Mouse (Mus musculus) megakaryocyte-erythroid progenitor cell, adult 5-6 weeks (primary cell): ENCODE results near the gene Dok5. TPM values are rescaled to one million over a fixed set of nuclear protein-coding genes. Genes with fewer than 3 reads are reported as not detected.

Source experiments
- ATAC-seq: replicated peaks from 2 replicates; pipeline ENCODE4 v1.8.0; 2016; ENCODE audit warnings: mild to moderate bottlenecking, inconsistent platforms; ENCODE audit not compliant: severe bottlenecking, poor library complexity, low FRiP score, low TSS enrichment
- total RNA-seq, 2 experiments: library from RNA; stranded (forward) in 1 of 2; stranded (reverse) in 1 of 2; fragments of 200-1000, 215-1000 nt in 1 of 2; fragments of >200 nt in 1 of 2; fragmentation: Nextera tagmentation in 1 of 2; gene quantifications; 2 replicates each; pipeline ENCODE4 v1.2.3; 2014 to 2017

Gene Dok5
- not detected in 2 replicates for total RNA-seq (2014; fragmentation: Nextera tagmentation)
- total RNA-seq (2017): not detected in 2 replicates

GRCm38 (mm10) chr2:170731632-170732561 is at the start of gene Dok5:
TSS of gene Dok5 (plus strand) at chr2:170731807.
- ATAC-seq: no peak

GRCm38 (mm10) chr2:170683385-170683784 is 48.2 kb upstream of the Dok5 start:
- ATAC-seq: no peak

- no peak for ATAC-seq
These were observed 36.3 kb upstream of the Dok5 start for GRCm38 (mm10) chr2:170695071-170695936.

GRCm38 (mm10) chr2:170695937-170696510 is 35.6 kb upstream of the Dok5 start:
- ATAC-seq: no peak

- ATAC-seq: no peak
These were observed 31.1 kb upstream of the Dok5 start for GRCm38 (mm10) chr2:170700471-170700870.

- no peak for ATAC-seq
These were observed 25.1 kb upstream of the Dok5 start for GRCm38 (mm10) chr2:170706488-170706887.

- ATAC-seq: no peak
These were observed 23.9 kb upstream of the Dok5 start for GRCm38 (mm10) chr2:170707672-170708071.

GRCm38 (mm10) chr2:170708901-170709300 is 22.7 kb upstream of the Dok5 start:
- no peak for ATAC-seq

- no peak for ATAC-seq
These were observed 18.8 kb upstream of the Dok5 start for GRCm38 (mm10) chr2:170712658-170713285.

GRCm38 (mm10) chr2:170720386-170720785 is 11.2 kb upstream of the Dok5 start:
- ATAC-seq: no peak

- no peak for ATAC-seq
These were observed 7.5 kb upstream of the Dok5 start for GRCm38 (mm10) chr2:170724136-170724535.

GRCm38 (mm10) chr2:170724716-170725115 is 6.9 kb upstream of the Dok5 start:
- no peak for ATAC-seq

GRCm38 (mm10) chr2:170725796-170726195 is 5.8 kb upstream of the Dok5 start:
- ATAC-seq: no peak

- ATAC-seq: no peak
These were observed 4.5 kb upstream of the Dok5 start for GRCm38 (mm10) chr2:170726996-170727710.

- ATAC-seq: no peak
These were observed 2.7 kb upstream of the Dok5 start for GRCm38 (mm10) chr2:170728864-170729263.

GRCm38 (mm10) chr2:170729661-170730060 is 1.9 kb upstream of the Dok5 start:
- no peak for ATAC-seq

GRCm38 (mm10) chr2:170730136-170730535 is 1.5 kb upstream of the Dok5 start:
- no peak for ATAC-seq

- no peak for ATAC-seq
These were observed 826 bp upstream of the Dok5 start for GRCm38 (mm10) chr2:170730781-170731180.

- no peak for ATAC-seq
These were observed 402 bp upstream of the Dok5 start for GRCm38 (mm10) chr2:170731205-170731604.
